Mouse (Mus musculus): Measurements from ENCODE around the gene Gjb5. TPM values are rescaled to one million over a fixed set of nuclear protein-coding genes. Genes with fewer than 3 reads are reported as not detected.

Gjb5 gene
- polyA plus RNA-seq, 1 experiment from 2014 or later = 0.06 TPM

GRCm38 (mm10) chr4:127354506-127355485 is 3.2 kb downstream of the Gjb5 start:
- H3K9ac ChIP-seq (ENCODE audit: low read depth, low read length) = no peak overlapping the region
- no peaks in the 10 kb centered on the region for H3K9me3 ChIP-seq (replicated peaks; ENCODE audit: control insufficient read depth, low read length)
- H3K4me1 ChIP-seq (ENCODE audit: control insufficient read depth, low read depth, low read length) = no peaks in the 10 kb centered on the region
- no peak for ATAC-seq (ENCODE audit: low read depth)
- no peaks in the 10 kb centered on the region for H3K27me3 ChIP-seq (ENCODE audit: control insufficient read depth, insufficient read depth, low read depth, low read length)
- H3K27ac ChIP-seq (ENCODE audit: low read length) = no peak overlapping the region
- WGBS (ENCODE audit: insufficient replicate concordance) = 35% methylated on average over 15 of the region's 15 CpGs
- H3K4me3 ChIP-seq (ENCODE audit: low read depth, low read length) = no peak overlapping the region
- H3K4me2 ChIP-seq (ENCODE audit: low read depth, low read length) = no peak overlapping the region
- H3K36me3 ChIP-seq (ENCODE audit: control insufficient read depth, insufficient read depth) = no peaks in the 10 kb centered on the region

DNA sequence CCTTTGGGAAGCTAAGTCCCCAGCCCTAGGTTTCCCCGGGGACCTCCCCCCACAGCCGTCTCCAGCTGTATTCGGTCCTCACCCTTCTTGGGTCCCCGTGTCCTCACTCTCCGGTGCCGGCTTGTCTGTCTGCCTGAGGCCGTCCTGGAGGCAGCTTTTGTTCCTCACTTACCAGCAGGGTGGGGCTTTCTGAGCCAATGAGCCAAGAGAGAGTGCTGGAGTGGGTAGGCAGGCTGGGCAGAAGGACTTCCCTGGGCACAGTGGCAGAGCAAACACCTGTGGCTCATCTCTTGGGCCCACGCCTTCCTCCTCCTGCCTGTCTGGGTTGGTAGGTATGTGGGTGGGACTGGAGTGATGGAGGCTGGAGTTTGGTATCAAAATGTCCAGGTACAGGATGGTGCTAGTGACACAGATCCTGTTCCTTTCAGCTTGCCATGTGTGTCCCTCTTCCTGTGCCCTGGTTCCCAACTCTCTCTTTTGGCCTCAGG is 4.0 kb downstream of the Gjb5 start, which contains the start of gene Gjb4:
Gene Gjb4, minus strand, starts transcription at position 131 of the 488 bp plus-strand sequence.
- H3K9me3 ChIP-seq (replicated peaks; ENCODE audit: control insufficient read depth, low read length) = no peaks in the 10 kb centered on the region
- ATAC-seq (ENCODE audit: low read depth) = no peak
- no peaks in the 10 kb centered on the region for H3K4me1 ChIP-seq (ENCODE audit: control insufficient read depth, low read depth, low read length)
- no peak within 1 kb of the TSS for H3K27ac ChIP-seq (ENCODE audit: low read length)
- no peak within 1 kb of the TSS for H3K4me3 ChIP-seq (ENCODE audit: low read depth, low read length)
- H3K36me3 ChIP-seq (ENCODE audit: control insufficient read depth, insufficient read depth) = no peaks in the 10 kb centered on the region
- 66% methylated on average over 8 of the region's 8 CpGs for WGBS (ENCODE audit: insufficient replicate concordance)
- H3K4me2 ChIP-seq (ENCODE audit: low read depth, low read length) = no peak within 1 kb of the TSS
- no peaks in the 10 kb centered on the region for H3K27me3 ChIP-seq (ENCODE audit: control insufficient read depth, insufficient read depth, low read depth, low read length)
- no peak within 1 kb of the TSS for H3K9ac ChIP-seq (ENCODE audit: low read depth, low read length)

- ATAC-seq (ENCODE audit: low read depth) = no peak
- no peak overlapping the region for H3K4me3 ChIP-seq (ENCODE audit: low read depth, low read length)
- 52% methylated on average over 1 of the region's 1 CpGs for WGBS (ENCODE audit: insufficient replicate concordance)
- H3K27me3 ChIP-seq (ENCODE audit: control insufficient read depth, insufficient read depth, low read depth, low read length) = no peaks in the 10 kb centered on the region
- H3K4me1 ChIP-seq (ENCODE audit: control insufficient read depth, low read depth, low read length) = no peaks in the 10 kb centered on the region
- no peak overlapping the region for H3K9ac ChIP-seq (ENCODE audit: low read depth, low read length)
- H3K9me3 ChIP-seq (replicated peaks; ENCODE audit: control insufficient read depth, low read length) = no peaks in the 10 kb centered on the region
- H3K4me2 ChIP-seq (ENCODE audit: low read depth, low read length) = no peak overlapping the region
- H3K27ac ChIP-seq (ENCODE audit: low read length) = no peak overlapping the region
- H3K36me3 ChIP-seq (ENCODE audit: control insufficient read depth, insufficient read depth) = no peaks in the 10 kb centered on the region
Observed at GRCm38 (mm10) chr4:127352594-127352993, 5.4 kb downstream of the Gjb5 start.

- 34% methylated on average over 4 of the region's 4 CpGs for WGBS (ENCODE audit: insufficient replicate concordance)
Observed at GRCm38 (mm10) chr4:127349560-127350300, 8.3 kb downstream of the Gjb5 start.

GRCm38 (mm10) chr4:127345000-127345399 is 13.0 kb downstream of the Gjb5 start:
- H3K4me3 ChIP-seq (ENCODE audit: low read depth, low read length) = no peak overlapping the region
- ATAC-seq (ENCODE audit: low read depth) = no peak
- no peaks in the 10 kb centered on the region for H3K27me3 ChIP-seq (ENCODE audit: control insufficient read depth, insufficient read depth, low read depth, low read length)
- H3K4me2 ChIP-seq (ENCODE audit: low read depth, low read length) = no peak overlapping the region
- WGBS (ENCODE audit: insufficient replicate concordance) = 62% methylated on average over 5 of the region's 5 CpGs
- no peak overlapping the region for H3K27ac ChIP-seq (ENCODE audit: low read length)
- no peaks in the 10 kb centered on the region for H3K9me3 ChIP-seq (replicated peaks; ENCODE audit: control insufficient read depth, low read length)
- no peak overlapping the region for H3K9ac ChIP-seq (ENCODE audit: low read depth, low read length)
- H3K4me1 ChIP-seq (ENCODE audit: control insufficient read depth, low read depth, low read length) = no peaks in the 10 kb centered on the region
- H3K36me3 ChIP-seq (ENCODE audit: control insufficient read depth, insufficient read depth) = no peaks in the 10 kb centered on the region

More at GRCm38 (mm10) chr4:127349560-127350300, 8.3 kb downstream of the Gjb5 start:
- Histone ChIP-seq H3K4me2 (ENCODE audit: low read depth, low read length) (no peak overlapping the region), H3K4me3 (ENCODE audit: low read depth, low read length) (no peak overlapping the region), H3K36me3 (ENCODE audit: control insufficient read depth, insufficient read depth) (no peaks in the 10 kb centered on the region), H3K27ac (ENCODE audit: low read length) (no peak overlapping the region), H3K9me3 (replicated peaks; ENCODE audit: control insufficient read depth, low read length) (no peaks in the 10 kb centered on the region), H3K27me3 (ENCODE audit: control insufficient read depth, insufficient read depth, low read depth, low read length) (no peaks in the 10 kb centered on the region), H3K4me1 (ENCODE audit: control insufficient read depth, low read depth, low read length) (no peaks in the 10 kb centered on the region), H3K9ac (ENCODE audit: low read depth, low read length) (no peak overlapping the region)
- ATAC-seq (ENCODE audit: low read depth) = no peak

DNA sequence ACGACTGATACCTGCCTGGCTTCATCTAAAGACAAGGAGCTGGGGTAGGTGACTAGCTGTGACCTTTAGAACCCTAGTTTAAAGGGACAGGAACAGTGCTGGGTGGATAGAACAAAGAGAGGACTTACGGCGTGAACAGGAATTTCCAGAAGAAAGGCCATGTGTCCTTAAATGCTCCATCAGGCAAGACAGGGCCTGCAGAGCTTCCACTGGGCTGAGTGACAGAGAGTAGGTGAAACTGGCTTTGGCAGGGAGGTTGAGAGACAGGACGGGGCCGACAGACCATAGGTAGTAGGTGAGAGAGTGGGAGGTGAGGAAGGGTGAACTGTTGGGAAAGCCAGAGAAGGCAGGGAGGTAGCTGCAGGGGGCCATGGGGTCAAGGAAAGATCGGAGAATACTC is 16.6 kb downstream of the Gjb5 start:
- no peaks in the 10 kb centered on the region for H3K9me3 ChIP-seq (replicated peaks; ENCODE audit: control insufficient read depth, low read length)
- no peak overlapping the region for H3K9ac ChIP-seq (ENCODE audit: low read depth, low read length)
- H3K4me2 ChIP-seq (ENCODE audit: low read depth, low read length) = no peak overlapping the region
- 48% methylated on average over 6 of the region's 6 CpGs for WGBS (ENCODE audit: insufficient replicate concordance)
- H3K4me3 ChIP-seq (ENCODE audit: low read depth, low read length) = no peak overlapping the region
- no peaks in the 10 kb centered on the region for H3K36me3 ChIP-seq (ENCODE audit: control insufficient read depth, insufficient read depth)
- H3K4me1 ChIP-seq (ENCODE audit: control insufficient read depth, low read depth, low read length) = no peaks in the 10 kb centered on the region
- H3K27ac ChIP-seq (ENCODE audit: low read length) = no peak overlapping the region
- H3K27me3 ChIP-seq (ENCODE audit: control insufficient read depth, insufficient read depth, low read depth, low read length) = no peaks in the 10 kb centered on the region
- ATAC-seq (ENCODE audit: low read depth) = no peak

DNA sequence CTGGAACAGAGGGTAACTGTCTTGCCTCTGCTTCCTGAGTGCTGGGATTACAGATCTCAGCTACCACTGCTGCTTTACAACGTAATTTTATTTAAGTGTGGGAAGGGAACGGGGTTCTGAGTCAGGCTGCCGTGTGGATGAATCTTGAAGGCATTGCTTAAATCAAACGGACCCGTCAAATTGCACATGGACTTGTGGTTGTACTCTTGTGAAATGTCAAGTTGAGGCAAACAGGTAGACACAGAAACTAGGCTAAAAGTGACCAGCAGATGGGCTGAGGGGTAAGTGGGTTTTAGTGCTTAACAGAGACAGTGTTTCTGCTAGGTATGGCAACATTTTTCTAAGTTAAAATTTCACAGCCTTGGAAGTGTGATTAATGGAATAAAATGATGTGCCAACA is 20.3 kb downstream of the Gjb5 start:
- ATAC-seq (ENCODE audit: low read depth) = no peak
- Histone ChIP-seq H3K27me3 (ENCODE audit: control insufficient read depth, insufficient read depth, low read depth, low read length) (no peaks in the 10 kb centered on the region), H3K27ac (ENCODE audit: low read length) (no peak overlapping the region), H3K4me3 (ENCODE audit: low read depth, low read length) (no peak overlapping the region), H3K9me3 (replicated peaks; ENCODE audit: control insufficient read depth, low read length) (no peaks in the 10 kb centered on the region), H3K4me2 (ENCODE audit: low read depth, low read length) (no peak overlapping the region), H3K36me3 (ENCODE audit: control insufficient read depth, insufficient read depth) (no peaks in the 10 kb centered on the region), H3K9ac (ENCODE audit: low read depth, low read length) (no peak overlapping the region), H3K4me1 (ENCODE audit: control insufficient read depth, low read depth, low read length) (no peaks in the 10 kb centered on the region)
- WGBS (ENCODE audit: insufficient replicate concordance) = 58% methylated on average over 5 of the region's 5 CpGs

GRCm38 (mm10) chr4:127334870-127335504 is 23.0 kb downstream of the Gjb5 start:
- no peak for ATAC-seq (ENCODE audit: low read depth)
- Histone ChIP-seq H3K9me3 (replicated peaks; ENCODE audit: control insufficient read depth, low read length) (no peaks in the 10 kb centered on the region), H3K27ac (ENCODE audit: low read length) (no peak overlapping the region), H3K36me3 (ENCODE audit: control insufficient read depth, insufficient read depth) (no peaks in the 10 kb centered on the region), H3K4me2 (ENCODE audit: low read depth, low read length) (no peak overlapping the region), H3K9ac (ENCODE audit: low read depth, low read length) (no peak overlapping the region), H3K4me3 (ENCODE audit: low read depth, low read length) (no peak overlapping the region), H3K27me3 (ENCODE audit: control insufficient read depth, insufficient read depth, low read depth, low read length) (peaks cover 15% of the 10 kb centered on the region), H3K4me1 (ENCODE audit: control insufficient read depth, low read depth, low read length) (no peaks in the 10 kb centered on the region)
- WGBS (ENCODE audit: insufficient replicate concordance) = 27% methylated on average over 5 of the region's 5 CpGs
